Mouse (Mus musculus) testis, postnatal 10 days (tissue): ENCODE measurements around the gene Dop1b.

ENCODE experiments used
- DNase-seq: peaks from one replicate; pipeline ENCODE4 v3.0.0; 2021; ENCODE audit warnings: low spot score

The Dop1b gene

GRCm38 (mm10) chr16:93712966-93713365 lies 1.3 kb downstream of the Dop1b start:
- DNase-seq: no peak

- no peak for DNase-seq
Measured at GRCm38 (mm10) chr16:93714426-93714825, 2.7 kb downstream of the Dop1b start.

GRCm38 (mm10) chr16:93715826-93716225 lies 4.1 kb downstream of the Dop1b start:
- DNase-seq: no peak

GRCm38 (mm10) chr16:93717299-93717703 lies 5.6 kb downstream of the Dop1b start:
- DNase-seq: peak; percentile 83

- DNase-seq: no peak
Measured at GRCm38 (mm10) chr16:93721771-93722170, 10.1 kb downstream of the Dop1b start.

GRCm38 (mm10) chr16:93722476-93722875 lies 10.8 kb downstream of the Dop1b start:
- no peak for DNase-seq

GRCm38 (mm10) chr16:93725417-93726144 lies 13.9 kb downstream of the Dop1b start:
- DNase-seq: no peak

GRCm38 (mm10) chr16:93726186-93726585 lies 14.5 kb downstream of the Dop1b start:
- DNase-seq: no peak

GRCm38 (mm10) chr16:93728676-93729075 lies 17.0 kb downstream of the Dop1b start:
- no peak for DNase-seq

- DNase-seq: no peak
Measured at GRCm38 (mm10) chr16:93729801-93730721, 18.4 kb downstream of the Dop1b start.

- no peak for DNase-seq
Measured at GRCm38 (mm10) chr16:93731310-93731709, 19.6 kb downstream of the Dop1b start.

GRCm38 (mm10) chr16:93732875-93733569 lies 21.3 kb downstream of the Dop1b start:
- DNase-seq: no peak

- no peak for DNase-seq
Measured at GRCm38 (mm10) chr16:93739251-93739650, 27.5 kb downstream of the Dop1b start.

GRCm38 (mm10) chr16:93742903-93743302 lies 31.2 kb downstream of the Dop1b start:
- no peak for DNase-seq

- DNase-seq: no peak
Measured at GRCm38 (mm10) chr16:93744049-93744490, 32.4 kb downstream of the Dop1b start.

- DNase-seq: no peak
Measured at GRCm38 (mm10) chr16:93744804-93745340, 33.2 kb downstream of the Dop1b start.

- no peak for DNase-seq
Measured at GRCm38 (mm10) chr16:93746397-93746796, 34.7 kb downstream of the Dop1b start.

GRCm38 (mm10) chr16:93746957-93747356 lies 35.3 kb downstream of the Dop1b start:
- no peak for DNase-seq

- no peak for DNase-seq
Measured at GRCm38 (mm10) chr16:93747421-93747820, 35.7 kb downstream of the Dop1b start.

GRCm38 (mm10) chr16:93749147-93749910 lies 37.6 kb downstream of the Dop1b start:
- DNase-seq: no peak

GRCm38 (mm10) chr16:93750464-93750863 lies 38.8 kb downstream of the Dop1b start:
- DNase-seq: no peak
